Mouse (Mus musculus): ENCODE data around the gene Rtn4r.

Gene Rtn4r

GRCm38 (mm10) chr16:18127241-18127861 lies at the start of gene Rtn4r:
Rtn4r (plus strand) TSS chr16:18127642.
- DNase-seq, result no peak

- DNase-seq, result no peak
Measured at GRCm38 (mm10) chr16:18078314-18079015, 49.0 kb upstream of the Rtn4r start.

- DNase-seq, result no peak
Measured at GRCm38 (mm10) chr16:18079300-18079699, 48.1 kb upstream of the Rtn4r start.

GRCm38 (mm10) chr16:18080171-18080570 lies 47.3 kb upstream of the Rtn4r start:
- DNase-seq, result no peak

DNA sequence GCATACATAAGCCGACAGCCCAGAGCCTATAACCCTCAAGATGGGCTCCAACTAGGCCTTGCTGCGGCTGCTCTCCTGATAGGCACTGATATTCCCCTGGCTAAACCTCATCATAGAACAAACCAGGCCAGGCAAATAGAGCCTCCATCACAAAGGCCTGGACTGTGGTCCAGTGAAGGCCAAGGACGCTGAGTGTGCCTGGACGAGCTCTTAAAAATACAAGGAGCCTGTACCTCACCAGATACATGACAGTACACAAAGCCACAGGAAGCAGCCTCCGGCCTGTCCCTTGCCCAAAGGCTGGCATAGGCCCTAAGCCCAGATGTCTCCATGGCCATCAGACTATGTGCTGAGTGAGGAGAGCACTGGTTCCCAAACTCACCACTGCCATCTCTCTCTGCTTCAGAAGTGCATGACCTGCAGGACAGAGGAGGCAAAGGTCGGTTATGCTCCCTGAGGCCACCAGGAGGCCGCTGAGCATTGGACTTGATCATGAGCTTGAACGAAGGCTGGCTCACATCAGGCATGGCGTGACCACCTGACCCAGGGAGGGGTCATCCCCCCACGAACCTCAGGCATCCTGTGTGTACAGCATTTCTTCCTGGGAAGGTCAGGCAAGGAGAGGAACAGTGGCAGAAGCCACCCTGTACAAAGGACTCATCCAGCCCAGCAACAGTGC lies 46.2 kb upstream of the Rtn4r start:
- no peak for DNase-seq

DNA sequence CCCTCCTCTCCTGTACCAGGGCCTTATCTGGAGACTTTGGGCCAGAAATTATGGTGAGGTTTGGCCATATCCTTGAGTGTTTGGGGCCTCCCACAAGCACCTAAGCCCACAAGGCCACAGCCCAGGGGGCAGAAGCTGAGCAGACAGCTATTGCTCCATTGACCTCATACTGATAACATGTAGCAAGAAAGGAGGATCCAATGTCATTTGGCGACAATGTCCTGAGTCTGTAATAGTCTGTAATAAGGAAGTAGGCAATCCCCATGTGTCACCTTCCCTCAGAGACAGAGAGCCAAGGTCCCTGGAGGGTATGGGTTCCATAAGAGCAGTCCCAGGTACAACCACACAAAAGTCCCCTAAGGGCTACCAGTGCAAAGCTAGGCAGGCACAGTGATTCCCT lies 45.2 kb upstream of the Rtn4r start:
- no peak for DNase-seq

GRCm38 (mm10) chr16:18083231-18083951 lies 44.1 kb upstream of the Rtn4r start:
- DNase-seq, result peak; percentile 77

DNA sequence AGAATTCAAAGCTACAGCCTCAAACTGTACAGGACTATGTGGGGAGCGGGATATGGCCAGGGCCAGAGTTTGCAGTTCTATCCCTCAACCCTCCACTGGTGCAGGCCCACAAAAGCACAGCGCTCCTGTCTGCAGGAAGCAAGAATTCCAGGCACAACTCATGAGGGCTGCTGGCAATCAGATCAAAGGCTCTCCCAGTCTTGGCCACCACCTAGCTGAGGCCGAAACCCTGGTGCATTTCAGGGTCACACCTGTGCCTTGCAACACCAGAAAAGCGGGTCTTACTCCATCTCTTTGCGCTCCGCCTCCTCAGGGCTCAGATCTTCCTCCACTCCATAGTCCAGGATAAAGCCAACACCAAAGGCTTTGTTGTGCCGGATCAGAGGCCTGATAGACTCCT lies 43.2 kb upstream of the Rtn4r start:
- no peak for DNase-seq

GRCm38 (mm10) chr16:18087101-18087500 lies 40.3 kb upstream of the Rtn4r start:
- no peak for DNase-seq

DNA sequence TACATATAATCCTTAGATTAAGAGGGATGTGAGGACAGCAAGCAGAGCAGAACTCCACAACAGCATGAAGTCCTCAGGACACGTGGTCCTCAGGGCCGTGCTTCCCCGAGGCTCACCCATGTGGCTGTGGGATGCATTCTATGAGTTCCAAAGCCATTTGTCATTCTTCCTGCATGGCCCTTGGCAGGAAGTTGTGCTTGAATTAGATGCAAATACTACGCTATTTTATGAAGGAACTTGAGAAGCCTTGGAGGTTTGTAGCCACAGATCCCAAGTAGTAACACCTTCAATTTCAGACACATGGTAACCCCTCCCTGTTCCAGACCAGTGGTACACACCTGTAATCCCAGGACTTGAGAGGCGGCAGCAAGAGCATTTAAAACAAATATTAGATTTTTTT lies 31.1 kb upstream of the Rtn4r start:
- no peak for DNase-seq

DNA sequence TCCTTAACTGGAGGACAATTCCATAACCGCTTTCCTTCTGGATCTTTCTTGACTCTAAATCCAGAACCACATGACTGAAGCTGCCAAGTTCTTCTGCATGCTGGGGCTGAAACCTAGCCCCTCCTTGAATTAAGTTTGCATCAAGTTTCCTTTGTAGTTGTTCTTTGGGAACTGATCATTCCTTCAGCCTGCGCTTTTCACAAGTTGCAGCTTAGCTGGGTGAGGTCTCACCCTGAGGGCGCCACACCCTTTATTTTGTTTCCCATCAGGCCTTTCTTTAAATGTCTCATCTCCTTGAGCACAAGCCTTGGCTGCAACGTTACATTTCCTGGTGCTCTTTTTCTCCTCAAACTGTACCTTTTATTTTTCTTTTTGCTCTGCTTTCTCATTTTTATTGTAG lies 24.6 kb upstream of the Rtn4r start:
- DNase-seq, result no peak

- no peak for DNase-seq
Measured at GRCm38 (mm10) chr16:18103366-18103765, 24.1 kb upstream of the Rtn4r start.

- no peak for DNase-seq
Measured at GRCm38 (mm10) chr16:18103808-18104207, 23.6 kb upstream of the Rtn4r start.

- peak; percentile 57 for DNase-seq
Measured at GRCm38 (mm10) chr16:18108221-18108966, 19.0 kb upstream of the Rtn4r start.

- no peak for DNase-seq
Measured at GRCm38 (mm10) chr16:18111042-18111441, 16.4 kb upstream of the Rtn4r start.

- DNase-seq, result no peak
Measured at GRCm38 (mm10) chr16:18116467-18116866, 11.0 kb upstream of the Rtn4r start.

DNA sequence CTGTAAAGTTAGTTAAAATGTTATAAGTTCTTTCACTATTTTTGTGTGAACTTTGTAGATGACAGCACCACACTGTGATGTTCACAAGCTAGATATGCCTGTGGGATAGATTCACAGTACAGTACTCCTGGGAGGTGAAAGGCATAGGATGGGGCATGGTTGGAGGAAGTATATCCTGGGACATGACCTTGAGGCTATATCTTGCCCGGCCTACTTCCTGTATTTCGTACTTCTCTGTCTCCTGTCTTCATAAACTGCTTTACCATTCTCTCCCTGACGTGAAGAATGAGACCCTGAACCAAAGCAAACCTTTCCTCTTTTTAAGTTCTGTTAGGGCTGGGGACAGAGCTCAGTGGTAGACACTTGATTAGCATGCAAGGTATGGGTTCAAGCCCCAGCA lies 9.2 kb upstream of the Rtn4r start:
- DNase-seq, result no peak

DNA sequence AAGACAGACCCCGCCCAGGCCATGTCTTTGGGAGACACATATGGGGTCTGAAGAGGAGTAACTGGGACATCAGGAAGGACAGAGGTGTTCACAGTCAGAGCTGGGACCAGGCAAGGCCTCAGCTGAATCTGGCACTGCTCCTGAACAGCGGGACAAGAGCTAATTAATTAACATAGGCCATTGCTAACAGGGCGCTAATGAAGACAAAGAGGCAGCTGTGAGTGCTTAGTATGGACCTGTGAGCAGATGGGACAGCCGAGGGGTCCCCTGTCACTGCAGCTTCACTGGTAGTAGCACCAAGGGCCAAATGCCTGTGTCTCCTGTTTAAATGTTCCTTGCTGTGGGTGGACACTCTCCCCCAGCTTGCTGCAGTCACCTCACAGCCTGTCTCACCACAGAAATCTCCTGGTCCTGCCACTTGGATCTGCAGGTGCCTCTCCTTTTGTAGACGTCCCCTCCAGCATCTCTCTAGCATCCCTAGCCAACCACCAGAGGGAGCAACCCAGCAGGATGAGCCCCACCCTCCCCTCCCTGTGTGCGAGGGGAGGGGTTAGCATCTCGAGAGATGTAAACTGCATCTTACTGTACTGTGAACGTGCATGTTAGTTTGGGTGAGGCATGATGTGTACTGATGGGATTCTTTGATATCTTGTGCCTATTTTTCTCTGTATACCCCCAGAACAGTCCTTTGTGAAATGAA lies 8.3 kb upstream of the Rtn4r start:
- DNase-seq, result peak; percentile 54

GRCm38 (mm10) chr16:18122740-18123139 lies 4.7 kb upstream of the Rtn4r start:
- no peak for DNase-seq

- no peak for DNase-seq
Measured at GRCm38 (mm10) chr16:18123471-18123870, 4.0 kb upstream of the Rtn4r start.

- DNase-seq, result no peak
Measured at GRCm38 (mm10) chr16:18124040-18124439, 3.4 kb upstream of the Rtn4r start.

GRCm38 (mm10) chr16:18124626-18125025 lies 2.8 kb upstream of the Rtn4r start:
- DNase-seq, result no peak

Data from layer of hippocampus, adult 9-11 months (tissue).